Mouse (Mus musculus) MEL (cell line): ENCODE data around the gene Med31. TPM values are rescaled to one million over a fixed set of nuclear protein-coding genes. Genes with fewer than 3 reads are reported as not detected.

Experiments used
- DNase-seq: peaks from one replicate; pipeline ENCODE4 v3.0.0; 2011; ENCODE audit warnings: low read depth, low spot score
- H3K27ac ChIP-seq: 2 replicates; pipeline ENCODE4 v1.5.1; 2012; ENCODE audit warnings: low read depth, mild to moderate bottlenecking, control low read depth, low read length, moderate library complexity; ENCODE audit not compliant: control insufficient read depth
- H3K27me3 ChIP-seq, 2 experiments: fragments of 150-350 bp in 1 of 2; sonication (generic) in 1 of 2; 2 replicates each; pipeline ENCODE4 v1.6.1; 2012; ENCODE audit warnings: low read length in 2 of 2, mild to moderate bottlenecking in 2 of 2, improper control_type of control experiment in 1 of 2, moderate library complexity in 1 of 2; ENCODE audit not compliant: insufficient read depth in 2 of 2, control insufficient read depth in 1 of 2
- H3K36me3 ChIP-seq, 2 experiments: 2 replicates each; pipeline ENCODE4 v1.6.1; 2012 to 2014; ENCODE audit warnings: low read length in 2 of 2, improper control_type of control experiment in 1 of 2, inconsistent platforms in 1 of 2, mild to moderate bottlenecking in 1 of 2; ENCODE audit not compliant: insufficient read depth in 2 of 2, control insufficient read depth in 1 of 2
- H3K4me1 ChIP-seq, 2 experiments: fragments of 150-350 bp in 1 of 2; sonication (generic) in 1 of 2; 2 replicates each; pipeline ENCODE4 v1.6.1; 2012; ENCODE audit warnings: low read length in 2 of 2, improper control_type of control experiment in 1 of 2, mild to moderate bottlenecking in 1 of 2; ENCODE audit not compliant: insufficient read depth in 2 of 2, control insufficient read depth in 1 of 2
- H3K4me3 ChIP-seq, 2 experiments: fragments of 150-350 bp in 1 of 2; sonication (generic) in 1 of 2; 2 replicates each; pipeline ENCODE4 v1.5.1; 2012; ENCODE audit warnings: low read depth in 2 of 2, low read length in 2 of 2, mild to moderate bottlenecking in 2 of 2, moderate library complexity in 2 of 2, control low read depth in 1 of 2, improper control_type of control experiment in 1 of 2; ENCODE audit not compliant: control insufficient read depth in 1 of 2, insufficient read depth in 1 of 2
- H3K79me2 ChIP-seq: 2 replicates; pipeline ENCODE4 v1.6.1; 2012; ENCODE audit warnings: mild to moderate bottlenecking, low read length, moderate library complexity; ENCODE audit not compliant: control insufficient read depth, poor library complexity, insufficient read depth
- H3K9ac ChIP-seq: 2 replicates; pipeline ENCODE4 v1.6.1; 2012; ENCODE audit warnings: low read depth, mild to moderate bottlenecking, control low read depth, low read length, moderate library complexity; ENCODE audit not compliant: control insufficient read depth, poor library complexity, severe bottlenecking
- H3K9me3 ChIP-seq: fragments of 150-350 bp; sonication (generic); replicated peaks from 2 replicates; pipeline ENCODE4 v1.6.1; 2012; ENCODE audit warnings: mild to moderate bottlenecking, low read length, improper control_type of control experiment, moderate library complexity; ENCODE audit not compliant: insufficient read depth
- BHLHE40 ChIP-seq: IDR thresholded peaks from 2 replicates; pipeline ENCODE4 v1.6.1; 2012; ENCODE audit warnings: low read depth, mild to moderate bottlenecking, inconsistent platforms, low read length, improper control_type of control experiment, borderline replicate concordance
- CHD1 ChIP-seq: IDR thresholded peaks from 2 replicates; pipeline ENCODE4 v1.6.1; 2012; ENCODE audit warnings: low read depth, mild to moderate bottlenecking, inconsistent platforms, low read length, improper control_type of control experiment
- CTCF ChIP-seq, 3 experiments: IDR thresholded peaks in 2 of 3; conservative IDR thresholded peaks in 1 of 3; 2 replicates each; pipeline ENCODE4 v1.5.1; 2011 to 2012; ENCODE audit warnings: low read length in 3 of 3, low read depth in 2 of 3, mild to moderate bottlenecking in 2 of 3, improper control_type of control experiment in 1 of 3, inconsistent platforms in 1 of 3, mixed read lengths in 1 of 3, moderate library complexity in 1 of 3; ENCODE audit not compliant: control insufficient read depth in 1 of 3, insufficient read depth in 1 of 3, poor library complexity in 1 of 3, severe bottlenecking in 1 of 3
- E2F4 ChIP-seq: IDR thresholded peaks from 2 replicates; pipeline ENCODE4 v1.6.1; 2011; ENCODE audit warnings: low read depth, low read length, improper control_type of control experiment, borderline replicate concordance
- EP300 ChIP-seq, 2 experiments: IDR thresholded peaks; 2 replicates each; pipeline ENCODE4 v1.6.1; 2011; ENCODE audit warnings: improper control_type of control experiment in 2 of 2, low read length in 2 of 2, low read depth in 1 of 2, mild to moderate bottlenecking in 1 of 2
- GATA1 ChIP-seq: IDR thresholded peaks from 2 replicates; pipeline ENCODE4 v1.6.1; 2011; ENCODE audit warnings: low read depth, low read length, improper control_type of control experiment
- HCFC1 ChIP-seq: IDR thresholded peaks from 2 replicates; pipeline ENCODE4 v1.6.1; 2012; ENCODE audit warnings: low read depth, mild to moderate bottlenecking, inconsistent platforms, low read length, improper control_type of control experiment, moderate library complexity
- MAX ChIP-seq: IDR thresholded peaks from 2 replicates; pipeline ENCODE4 v1.6.1; 2011; ENCODE audit warnings: low read length, improper control_type of control experiment
- MAZ ChIP-seq: IDR thresholded peaks from 2 replicates; pipeline ENCODE4 v1.6.1; 2012; ENCODE audit warnings: low read depth, mild to moderate bottlenecking, inconsistent platforms, low read length, improper control_type of control experiment
- MEF2A ChIP-seq: IDR thresholded peaks from 2 replicates; pipeline ENCODE4 v1.6.1; 2014; ENCODE audit warnings: low read depth, mild to moderate bottlenecking, inconsistent platforms, low read length, improper control_type of control experiment; ENCODE audit not compliant: poor library complexity, insufficient replicate concordance, severe bottlenecking; ENCODE audit errors: extremely low read depth
- RAD21 ChIP-seq: IDR thresholded peaks from 2 replicates; pipeline ENCODE4 v1.6.1; 2011; ENCODE audit warnings: mild to moderate bottlenecking, low read depth, low read length, improper control_type of control experiment
- SIN3A ChIP-seq: IDR thresholded peaks from 2 replicates; pipeline ENCODE4 v1.6.1; 2012; ENCODE audit warnings: low read length, improper control_type of control experiment, inconsistent platforms
- SMC3 ChIP-seq: IDR thresholded peaks from 2 replicates; pipeline ENCODE4 v1.6.1; 2011; ENCODE audit warnings: low read depth, low read length, improper control_type of control experiment
- TCF12 ChIP-seq: IDR thresholded peaks from 2 replicates; pipeline ENCODE4 v1.6.1; 2014; ENCODE audit warnings: low read depth, mild to moderate bottlenecking, inconsistent platforms, low read length, improper control_type of control experiment, moderate library complexity
- USF2 ChIP-seq, 2 experiments: IDR thresholded peaks; 2 replicates each; pipeline ENCODE4 v1.6.1; 2011 to 2012; ENCODE audit warnings: improper control_type of control experiment in 2 of 2, low read length in 2 of 2, borderline replicate concordance in 1 of 2, inconsistent platforms in 1 of 2, low read depth in 1 of 2, mild to moderate bottlenecking in 1 of 2; ENCODE audit not compliant: insufficient read depth in 1 of 2
- ZC3H11A ChIP-seq: IDR thresholded peaks from 2 replicates; pipeline ENCODE4 v1.6.1; 2012; ENCODE audit warnings: low read depth, mild to moderate bottlenecking, inconsistent platforms, low read length, improper control_type of control experiment
- ZKSCAN1 ChIP-seq: IDR thresholded peaks from 2 replicates; pipeline ENCODE4 v1.6.1; 2012; ENCODE audit warnings: low read depth, mild to moderate bottlenecking, inconsistent platforms, low read length, improper control_type of control experiment, moderate library complexity
- ZMIZ1 ChIP-seq: IDR thresholded peaks from 2 replicates; pipeline ENCODE4 v1.6.1; 2012; ENCODE audit warnings: low read depth, mild to moderate bottlenecking, inconsistent platforms, low read length, improper control_type of control experiment, moderate library complexity
- ZNF384 ChIP-seq: IDR thresholded peaks from 2 replicates; pipeline ENCODE4 v1.6.1; 2012; ENCODE audit warnings: low read depth, mild to moderate bottlenecking, inconsistent platforms, low read length, improper control_type of control experiment
- polyA plus RNA-seq, 2 experiments: library from polyadenylated mRNA; stranded (reverse) in 1 of 2; unstranded in 1 of 2; fragments of >175 nt in 1 of 2; fragments of >200 nt in 1 of 2; gene quantifications; 2 replicates each; pipeline versions ENCODE4 v1.2.1 to v1.2.4; 2012; ENCODE audit warnings: low replicate concordance in 2 of 2, low read depth in 1 of 2; ENCODE audit not compliant: insufficient read length in 2 of 2, insufficient read depth in 1 of 2, missing spikeins in 1 of 2
- total RNA-seq: library from RNA; depleted of rRNA; stranded (reverse); fragments of 300-350 nt; gene quantifications from 2 replicates; pipeline ENCODE4 v1.2.3, GENCODE M21; 2012

Gene Med31
- total and polyA plus RNA-seq, 3 experiments, result 12.1 to 21.1 TPM; not detected in 1

- peak overlapping the region in 1 of 2 experiments; percentile 13; a peak in 1 of 4 replicates for H3K4me3 ChIP-seq
- peaks cover 0 to 5% of the 10 kb centered on the region in 2 experiments; a peak in 2 of 4 replicates for H3K4me1 ChIP-seq
- TF ChIP-seq MAX (no peak), BHLHE40 (no peak), CHD1 (no peak), HCFC1 (no peak), EP300 (IDR thresholded peaks at IDR 0.05; ENCODE audit: low read depth in 1 of 2, low read length in 2 of 2) (no peak), ZKSCAN1 (no peak), SIN3A (peak; percentile 60; the same call in 1 of the 2 replicates), MAZ (no peak), ZC3H11A (peak; percentile 94), ZMIZ1 (no peak), CTCF (IDR thresholded peaks at IDR 0.05 in 2 of 3, conservative IDR thresholded peaks at IDR 0.05 in 1 of 3; ENCODE audit: control insufficient read depth in 1 of 3, insufficient read depth in 1 of 3, low read depth in 2 of 3, low read length in 3 of 3, poor library complexity in 1 of 3, severe bottlenecking in 1 of 3) (peak; percentile 91 to 96 (median 94)), RAD21 (peak; percentile 92), SMC3 (peak; percentile 94)
- TF ChIP-seq, all 39 proteins: peak for 5
- no peaks in the 10 kb centered on the region for H3K36me3 ChIP-seq
- no peaks in the 10 kb centered on the region for H3K9me3 ChIP-seq
- peak; percentile 91 for DNase-seq
- H3K27ac ChIP-seq, result no peak overlapping the region
- peak overlapping the region; percentile 20; the same call in 1 of the 2 replicates for H3K9ac ChIP-seq
- H3K27me3 ChIP-seq, result peaks cover 7 to 8% of the 10 kb centered on the region in 2 experiments
- H3K79me2 ChIP-seq, result no peaks in the 10 kb centered on the region
Measured at GRCm38 (mm10) chr11:72224865-72225264, 9.5 kb upstream of the Med31 start.

DNA sequence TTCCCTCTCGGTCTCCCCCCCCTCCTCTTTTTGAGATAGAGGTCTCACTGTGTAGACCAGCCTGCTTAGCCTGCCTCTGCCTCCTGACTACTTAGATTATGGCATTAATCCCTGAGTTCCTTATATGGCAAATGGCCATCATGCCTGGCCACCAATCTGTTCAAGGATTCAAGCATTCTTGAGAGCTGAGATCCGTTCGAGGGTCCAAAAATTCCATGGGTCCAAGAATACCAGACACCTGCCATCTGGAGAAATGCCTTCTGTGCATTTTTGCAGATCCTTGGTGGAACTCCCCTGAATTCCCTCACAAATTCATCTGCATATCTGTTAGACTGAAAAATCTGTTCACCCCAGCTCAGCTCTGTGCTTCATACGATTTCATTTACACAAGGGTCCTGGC is 8.0 kb upstream of the Med31 start:
- no peak overlapping the region for H3K27ac ChIP-seq
- no peak overlapping the region for H3K9ac ChIP-seq
- H3K79me2 ChIP-seq, result no peaks in the 10 kb centered on the region
- H3K4me3 ChIP-seq, result no peak overlapping the region
- no peaks in the 10 kb centered on the region for H3K36me3 ChIP-seq
- DNase-seq, result no peak
- peaks cover 3 to 5% of the 10 kb centered on the region in 2 experiments for H3K27me3 ChIP-seq
- H3K9me3 ChIP-seq, result no peaks in the 10 kb centered on the region
- H3K4me1 ChIP-seq, result peaks cover 0 to 5% of the 10 kb centered on the region in 2 experiments; a peak in 2 of 4 replicates
- TF ChIP-seq MAZ, result no peak
- TF ChIP-seq GATA1, result no peak
- TF ChIP-seq ZNF384, result no peak
- no peak for TF ChIP-seq E2F4
- no peak for TF ChIP-seq USF2 (IDR thresholded peaks at IDR 0.05; ENCODE audit: borderline replicate concordance in 1 of 2, insufficient read depth in 1 of 2, low read depth in 1 of 2, low read length in 2 of 2)
- no peak for TF ChIP-seq MEF2A
- TF ChIP-seq CHD1, result no peak
- TF ChIP-seq TCF12, result no peak
